Mouse (Mus musculus) small intestine, adult 2 months (tissue): Measurements from ENCODE around the gene Npb.

ENCODE experiments used
- CTCF ChIP-seq: fragments of 200-500 bp; IDR thresholded peaks from 2 replicates; pipeline ENCODE4 v1.5.1; 2012; ENCODE audit warnings: low read depth, mild to moderate bottlenecking, control low read depth, inconsistent platforms, low read length, moderate library complexity, mixed read lengths; ENCODE audit not compliant: insufficient replicate concordance, insufficient read length; ENCODE audit errors: extremely low read depth
- POLR2A ChIP-seq: fragments of 200-500 bp; IDR thresholded peaks from 2 replicates; pipeline ENCODE4 v1.6.1; 2012; ENCODE audit warnings: low read depth, mild to moderate bottlenecking, control low read depth, inconsistent platforms, low read length, moderate library complexity

DNA sequence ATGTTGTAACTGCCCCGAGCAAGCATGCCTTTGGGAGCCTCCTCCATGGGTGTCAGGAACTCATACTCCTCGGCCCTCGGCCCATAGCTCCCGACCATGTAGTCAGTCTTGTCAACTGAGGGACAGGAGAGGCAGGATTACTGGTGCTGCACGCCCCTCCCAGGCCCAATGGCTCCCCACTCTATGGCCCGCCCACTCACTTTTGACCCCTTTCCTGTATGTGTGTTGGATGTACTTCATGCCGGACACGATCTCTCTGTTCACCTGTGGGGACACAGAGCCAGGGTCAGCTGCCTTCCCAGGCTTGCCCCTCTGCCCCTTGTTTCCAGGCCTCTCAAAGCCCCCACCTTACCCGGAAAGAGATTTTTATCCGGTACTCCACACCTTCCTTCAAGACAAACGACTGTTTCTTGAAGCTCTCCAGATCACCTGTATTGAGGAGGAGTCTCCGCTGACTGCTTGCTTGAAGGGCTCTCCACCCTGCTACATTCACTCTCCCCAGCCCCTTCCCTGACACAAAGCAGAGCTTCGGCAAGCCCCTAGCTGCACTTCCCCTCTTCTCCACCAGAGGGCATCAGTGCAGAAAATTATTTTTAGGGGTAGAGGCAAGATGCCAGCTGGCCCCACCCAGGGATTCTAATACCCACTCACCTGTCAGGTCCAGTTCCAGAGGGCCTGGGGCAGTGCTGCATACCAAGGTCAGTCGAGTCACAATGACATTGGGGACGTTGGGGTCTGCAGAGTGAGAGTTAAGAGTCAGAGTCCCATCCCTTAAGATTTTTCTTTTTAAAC lies 28.8 kb upstream of the Npb start:
- TF ChIP-seq CTCF: peak; percentile 91; the same call in 1 of the 2 replicates
- TF ChIP-seq POLR2A: peak; percentile 31; the same call in 1 of the 2 replicates
